Mouse (Mus musculus) left cerebral cortex, postnatal 14 days (tissue): ENCODE measurements at regions not wholly inside any gene's neighbourhood (a gene's known extent, or its start where the extent isn't known, plus 50 kb on each side); places are given as distances from the start of the nearest gene placed in this dataset.

Experiments
- DNase-seq, 2 experiments: peaks; one replicate each; pipeline ENCODE4 v3.0.0; 2021 to 2022; ENCODE audit warnings: low spot score in 2 of 2, mixed read lengths in 1 of 2
- intact Hi-C: fragments of 180-260 bp; cut with DNase I; formaldehyde crosslinking; loops from one replicate; pipeline ENCODE4 v1.15.1; 2025

DNA sequence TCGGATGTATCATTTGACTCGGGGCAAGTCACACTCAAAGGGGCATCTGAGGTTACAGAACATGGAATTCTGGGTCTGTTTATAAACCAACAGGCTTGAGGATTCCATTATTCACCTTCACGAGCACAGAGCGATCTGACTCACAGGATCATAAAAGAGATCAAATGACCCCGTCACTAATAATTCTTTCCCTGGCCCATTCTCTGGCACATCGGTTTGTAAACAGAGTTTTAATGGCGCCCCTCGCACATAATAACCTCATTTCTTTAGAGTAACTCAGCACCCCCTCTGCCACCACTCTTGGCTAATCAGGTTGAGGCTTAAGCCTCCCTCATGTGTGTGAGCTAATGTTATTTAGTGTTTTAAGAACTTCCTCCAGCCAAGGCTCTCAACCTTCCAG is 183.3 kb upstream of the Tbx3 start:
- intact Hi-C loops = no loop called here
- no peak for DNase-seq

- intact Hi-C loops = no loop called here
- DNase-seq = peak in 1 of 2 experiments; percentile 37
These were observed 173.0 kb upstream of the Tbx3 start for GRCm38 (mm10) chr5:119497501-119497900.

DNA sequence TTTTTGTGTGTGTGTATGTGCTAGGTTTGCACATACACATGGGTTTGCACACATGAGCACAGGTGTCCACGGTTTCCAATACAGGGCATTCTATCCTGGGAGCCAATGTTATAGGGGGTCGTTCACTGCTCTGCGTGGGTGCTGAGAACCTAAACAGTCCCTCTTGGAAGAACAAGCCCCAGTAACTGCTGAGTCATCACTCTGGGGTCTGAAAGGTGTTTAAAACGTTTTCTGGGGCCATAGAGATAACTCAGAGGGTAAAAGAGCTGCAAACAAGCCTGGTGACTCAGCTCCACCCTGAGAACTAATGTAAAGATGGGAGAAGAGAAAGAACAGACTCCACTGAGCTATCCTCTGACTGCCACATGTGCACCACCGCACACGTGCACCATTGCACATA is 172.0 kb upstream of the Tbx3 start:
- no peak for DNase-seq
- intact Hi-C loops = no loop called here

- DNase-seq = no peak
These were observed 162.8 kb upstream of the Tbx3 start for GRCm38 (mm10) chr5:119507709-119508108.

GRCm38 (mm10) chr5:119518506-119519252 is 151.8 kb upstream of the Tbx3 start:
- DNase-seq = no peak
- intact Hi-C loops = no loop called here

More at GRCm38 (mm10) chr5:119507709-119508108, 162.8 kb upstream of the Tbx3 start:
- intact Hi-C loops = no loop called here

DNA sequence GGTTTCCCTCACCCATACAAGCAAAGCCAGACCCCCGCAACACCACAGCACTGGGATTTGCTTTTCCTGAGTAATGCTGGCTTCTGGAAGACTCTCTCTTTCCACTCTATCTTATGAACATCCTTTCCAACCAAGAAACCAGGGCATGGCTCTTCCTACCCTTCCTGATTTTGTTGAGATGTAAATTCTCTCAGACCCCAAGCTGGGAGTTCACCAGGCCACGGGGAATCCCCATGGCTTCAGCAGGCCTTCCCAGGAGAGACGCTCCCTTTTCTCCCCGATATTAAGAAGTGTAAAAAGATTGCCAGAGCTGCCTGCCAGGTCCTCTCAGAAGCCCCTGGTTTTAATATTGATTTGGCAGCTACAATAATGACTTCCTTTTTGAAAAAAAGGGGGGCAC is 146.3 kb upstream of the Tbx3 start:
- intact Hi-C loops = no loop called here
- DNase-seq = no peak

- intact Hi-C loops = no loop called here
- DNase-seq = no peak
These were observed 144.5 kb upstream of the Tbx3 start for GRCm38 (mm10) chr5:119525960-119526359.

DNA sequence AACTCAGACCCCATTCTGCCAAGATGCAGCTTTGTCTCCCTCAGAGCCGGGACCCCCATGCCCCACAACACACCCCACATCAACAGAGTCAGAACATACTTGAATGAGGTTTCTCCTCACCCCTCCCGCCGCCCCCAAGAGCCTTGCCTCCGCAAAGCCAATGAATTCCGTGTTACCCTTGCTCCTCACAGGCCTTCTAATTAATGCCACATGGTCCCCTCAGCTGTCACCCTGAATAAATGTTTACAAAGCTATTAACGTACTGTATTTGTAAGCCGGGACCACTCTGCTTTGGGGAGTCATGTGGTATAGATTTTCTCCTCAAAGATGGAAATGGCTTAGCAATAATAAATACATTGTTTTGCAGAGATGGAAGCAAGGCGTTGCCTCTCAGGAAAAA is 140.5 kb upstream of the Tbx3 start:
- no peak for DNase-seq
- intact Hi-C loops = no loop called here

- DNase-seq = no peak
- intact Hi-C loops = no loop called here
These were observed 135.5 kb upstream of the Tbx3 start for GRCm38 (mm10) chr5:119534946-119535345.

GRCm38 (mm10) chr5:119542836-119543235 is 127.6 kb upstream of the Tbx3 start:
- intact Hi-C loops = no loop called here

GRCm38 (mm10) chr5:119543716-119544115 is 126.8 kb upstream of the Tbx3 start:
- intact Hi-C loops = no loop called here
- DNase-seq = no peak

More at GRCm38 (mm10) chr5:119542836-119543235, 127.6 kb upstream of the Tbx3 start:
- no peak for DNase-seq

DNA sequence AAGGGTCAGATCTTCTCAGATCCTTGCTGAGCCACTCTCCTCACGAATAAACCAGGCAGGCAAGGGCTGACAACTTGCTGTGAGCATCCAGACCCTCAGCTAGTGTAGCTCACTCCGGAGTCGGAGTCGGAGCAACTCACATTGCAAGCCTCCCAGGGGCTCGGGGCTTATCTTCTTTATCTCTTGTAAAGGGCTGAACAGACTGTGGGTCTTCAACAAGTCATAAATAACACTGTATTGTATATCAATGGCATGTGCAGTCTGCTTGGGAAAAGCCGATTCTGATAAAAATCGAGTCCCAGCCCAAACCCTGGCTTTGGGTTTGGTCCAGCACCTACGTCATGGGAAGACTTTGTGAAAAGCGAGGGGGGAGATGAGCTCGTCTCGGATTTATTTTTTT is 125.8 kb upstream of the Tbx3 start:
- intact Hi-C loops = no loop called here
- DNase-seq = no peak

DNA sequence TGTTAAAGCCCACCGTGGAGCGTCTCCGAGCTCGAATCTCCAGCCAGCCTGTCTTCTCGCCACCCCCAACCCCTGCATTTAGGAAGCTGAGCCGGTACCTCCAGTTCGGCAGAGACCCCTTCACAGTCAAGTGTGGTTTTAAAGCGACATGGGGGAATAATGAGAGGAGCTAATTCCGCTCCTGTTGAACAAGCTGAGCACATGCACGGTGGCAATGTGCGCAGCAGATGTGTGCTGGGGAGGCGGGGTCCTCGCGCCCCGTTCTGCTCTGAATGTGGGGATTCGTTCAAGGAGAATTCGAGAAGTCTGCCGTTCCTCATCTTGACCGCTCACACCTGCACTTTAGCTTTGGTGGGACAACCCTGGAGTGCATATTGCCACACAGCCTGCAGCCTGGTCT is 123.4 kb upstream of the Tbx3 start:
- intact Hi-C loops = no loop called here
- DNase-seq = no peak

- DNase-seq = no peak
- intact Hi-C loops = no loop called here
These were observed 119.6 kb upstream of the Tbx3 start for GRCm38 (mm10) chr5:119550916-119551315.

- peak; percentile 15 to 50 for DNase-seq
- intact Hi-C loops = no loop called here
These were observed 117.0 kb upstream of the Tbx3 start for GRCm38 (mm10) chr5:119553469-119553868.

DNA sequence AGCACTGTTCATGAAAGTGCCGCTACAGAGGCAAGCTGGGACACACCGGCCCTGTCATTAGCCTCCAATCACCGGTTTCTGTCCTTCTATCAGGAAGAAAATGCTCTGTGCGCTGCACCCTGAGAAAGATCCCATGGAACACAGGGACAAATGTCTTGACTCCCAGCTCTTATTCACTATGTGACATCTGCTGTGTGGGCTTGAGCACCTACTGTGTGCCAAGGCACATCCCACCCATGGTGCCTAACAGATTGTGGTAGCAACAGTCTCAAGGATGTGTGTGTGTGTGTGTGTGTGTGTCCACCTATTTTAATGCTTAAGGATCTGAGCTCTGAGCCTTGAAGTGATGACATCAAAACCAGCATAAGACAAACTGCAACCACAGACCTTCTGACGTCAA is 113.4 kb upstream of the Tbx3 start:
- intact Hi-C loops = no loop called here
- peak in 1 of 2 experiments; percentile 6 for DNase-seq

DNA sequence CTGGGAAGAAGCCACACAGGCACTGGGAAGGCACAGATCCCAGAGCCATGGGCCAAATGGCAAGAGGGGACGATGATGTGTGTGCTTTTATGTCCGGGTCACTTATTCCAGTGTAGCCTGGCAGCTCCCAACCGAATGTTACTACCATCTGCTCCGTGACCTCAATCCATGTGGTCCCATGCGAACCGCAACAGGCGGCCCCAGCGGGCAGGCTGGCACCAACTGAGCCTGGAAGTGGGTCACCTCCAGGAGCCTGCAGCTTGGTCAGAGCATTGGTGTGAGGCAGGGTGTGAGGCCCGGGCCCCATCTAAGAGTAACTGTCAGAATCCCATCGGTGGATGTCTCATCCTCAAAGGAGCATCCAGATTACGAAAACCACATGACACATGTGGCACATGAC is 110.8 kb upstream of the Tbx3 start:
- DNase-seq = no peak
- intact Hi-C loops = no loop called here

DNA sequence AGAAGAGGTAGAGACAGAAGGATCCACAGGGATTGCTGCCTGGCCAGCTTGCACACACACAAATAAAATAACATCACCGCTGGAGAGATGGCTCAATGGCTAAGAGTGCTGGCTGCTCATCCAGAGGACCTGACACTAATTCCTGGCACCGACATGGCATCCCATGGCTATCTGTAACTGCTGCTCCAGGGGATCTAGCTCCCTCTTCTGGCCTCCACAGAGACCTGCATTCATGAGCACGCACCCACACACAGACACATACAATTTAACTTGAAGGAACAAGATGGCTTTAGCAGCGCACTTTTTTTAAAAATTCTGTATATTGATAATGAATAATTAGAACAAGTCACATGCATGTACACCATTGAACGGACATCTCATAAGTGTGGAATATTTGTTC is 110.1 kb upstream of the Tbx3 start:
- DNase-seq = no peak
- intact Hi-C loops = no loop called here

DNA sequence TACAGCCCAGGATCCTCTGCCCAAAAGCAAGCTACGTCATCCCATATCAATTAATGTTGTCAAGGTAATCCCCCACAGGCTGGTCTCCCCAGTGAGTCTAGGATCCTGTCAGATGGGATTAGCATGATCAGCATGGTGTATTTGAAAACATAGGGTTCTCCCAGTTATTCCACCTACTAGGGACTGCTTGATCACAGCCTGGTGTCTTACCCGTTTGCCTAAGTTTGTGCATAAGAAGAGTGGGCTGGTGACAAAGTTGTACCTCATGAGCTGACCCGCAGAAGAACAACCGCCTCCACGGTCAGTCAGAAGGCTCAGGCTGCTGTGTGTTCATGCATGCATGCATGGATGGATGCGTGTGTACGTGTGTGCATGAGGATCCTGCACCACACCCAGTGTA is 108.9 kb upstream of the Tbx3 start:
- DNase-seq = no peak
- intact Hi-C loops = no loop called here

GRCm38 (mm10) chr5:119563510-119564351 is 106.7 kb upstream of the Tbx3 start:
- DNase-seq = peak in 1 of 2 experiments; percentile 3

DNA sequence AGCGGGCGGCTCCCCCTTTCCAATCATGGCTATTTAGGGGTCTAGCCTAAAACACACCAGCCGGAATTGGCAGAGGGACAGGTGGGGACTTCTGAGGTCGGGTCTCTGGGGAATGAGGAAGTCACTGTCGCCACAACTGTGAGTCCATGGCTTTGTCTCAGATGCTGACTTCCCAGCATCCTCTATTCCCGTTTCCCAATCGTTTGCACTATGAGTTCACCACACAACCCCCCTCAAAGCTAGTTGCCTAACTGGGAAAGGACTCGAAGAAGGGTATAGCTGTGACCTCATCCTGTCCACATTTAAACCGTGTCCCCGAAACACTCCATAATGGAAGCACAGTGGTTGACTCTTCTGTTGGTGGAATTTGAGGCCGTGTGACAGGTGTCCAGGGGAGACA is 102.8 kb upstream of the Tbx3 start:
- DNase-seq = no peak
- intact Hi-C loops = no loop called here

More at GRCm38 (mm10) chr5:119563510-119564351, 106.7 kb upstream of the Tbx3 start:
- intact Hi-C loops = no loop called here
